Mouse (Mus musculus): ENCODE data around the gene Ube2s. TPM values are rescaled to one million over a fixed set of nuclear protein-coding genes. Genes with fewer than 3 reads are reported as not detected.

Ube2s gene
- total RNA-seq, 2 experiments from 2014 or later = 310 to 831 TPM

Other genes with a start within 250 kb of the Ube2s start
Only the 30 nearest of the 32 such genes appear.
- gene Ptprh, start 208.5 kb downstream of the Ube2s start, total RNA-seq (2015; ENCODE audit: low replicate concordance) = not detected in 2 replicates
- gene Ptprh, start 208.5 kb downstream of the Ube2s start, total RNA-seq (2017; ENCODE audit: low replicate concordance) = not detected in 2 replicates
- gene Tmem86b, start 181.2 kb downstream of the Ube2s start, total RNA-seq (2015; ENCODE audit: low replicate concordance) = 72.1 and 91.0 TPM in 2 replicates
- gene Tmem86b, start 181.2 kb downstream of the Ube2s start, total RNA-seq (2017; ENCODE audit: low replicate concordance) = 37.6 and 45.8 TPM in 2 replicates
- gene Ppp6r1, start 153.6 kb downstream of the Ube2s start, total RNA-seq (2015; ENCODE audit: low replicate concordance) = 62.0 and 84.3 TPM in 2 replicates
- 73.6 and 85.1 TPM in 2 replicates for gene Ppp6r1, start 153.6 kb downstream of the Ube2s start, total RNA-seq (2017; ENCODE audit: low replicate concordance)
- 4.0 and 32.3 TPM in 2 replicates for gene Hspbp1, start 127.5 kb downstream of the Ube2s start, total RNA-seq (2015; ENCODE audit: low replicate concordance)
- gene Hspbp1, start 127.5 kb downstream of the Ube2s start, total RNA-seq (2017; ENCODE audit: low replicate concordance) = 2.8 and 3.2 TPM in 2 replicates
- gene Brsk1, start 122.0 kb downstream of the Ube2s start, total RNA-seq (2015; ENCODE audit: low replicate concordance) = not detected in 2 replicates
- gene Brsk1, start 122.0 kb downstream of the Ube2s start, total RNA-seq (2017; ENCODE audit: low replicate concordance) = not detected in 2 replicates
- gene Tmem150b, start 87.3 kb downstream of the Ube2s start, total RNA-seq (2015; ENCODE audit: low replicate concordance) = 1.4 TPM in 1 of 2 replicates, not detected in the other
- gene Tmem150b, start 87.3 kb downstream of the Ube2s start, total RNA-seq (2017; ENCODE audit: low replicate concordance) = 0.68 TPM in 1 of 2 replicates, not detected in the other
- 24.9 and 33.1 TPM in 2 replicates for gene Kmt5c, start 72.5 kb downstream of the Ube2s start, total RNA-seq (2015; ENCODE audit: low replicate concordance)
- gene Kmt5c, start 72.5 kb downstream of the Ube2s start, total RNA-seq (2017; ENCODE audit: low replicate concordance) = 59.4 and 64.2 TPM in 2 replicates
- gene Cox6b2, start 59.5 kb downstream of the Ube2s start, total RNA-seq (2015; ENCODE audit: low replicate concordance) = 54.1 and 81.8 TPM in 2 replicates
- gene Cox6b2, start 59.5 kb downstream of the Ube2s start, total RNA-seq (2017; ENCODE audit: low replicate concordance) = 49.8 and 94.9 TPM in 2 replicates
- not detected in 2 replicates for gene Fam71e2, start 41.3 kb downstream of the Ube2s start, total RNA-seq (2015; ENCODE audit: low replicate concordance)
- not detected in 2 replicates for gene Fam71e2, start 41.3 kb downstream of the Ube2s start, total RNA-seq (2017; ENCODE audit: low replicate concordance)
- gene Il11, start 29.7 kb downstream of the Ube2s start, total RNA-seq (2015; ENCODE audit: low replicate concordance) = not detected in 2 replicates
- not detected in 2 replicates for gene Il11, start 29.7 kb downstream of the Ube2s start, total RNA-seq (2017; ENCODE audit: low replicate concordance)
- gene Tmem190, start 29.7 kb downstream of the Ube2s start, total RNA-seq (2015; ENCODE audit: low replicate concordance) = not detected in 2 replicates
- not detected in 2 replicates for gene Tmem190, start 29.7 kb downstream of the Ube2s start, total RNA-seq (2017; ENCODE audit: low replicate concordance)
- gene Tmem238, start 22.9 kb downstream of the Ube2s start, total RNA-seq (2015; ENCODE audit: low replicate concordance) = 2.9 TPM in 1 of 2 replicates, not detected in the other
- 0.90 and 0.98 TPM in 2 replicates for gene Tmem238, start 22.9 kb downstream of the Ube2s start, total RNA-seq (2017; ENCODE audit: low replicate concordance)
- 603 and 642 TPM in 2 replicates for gene Rpl28, start 19.7 kb downstream of the Ube2s start, total RNA-seq (2015; ENCODE audit: low replicate concordance)
- 83.6 and 269 TPM in 2 replicates for gene Rpl28, start 19.7 kb downstream of the Ube2s start, total RNA-seq (2017; ENCODE audit: low replicate concordance)
- not detected in 2 replicates for gene Shisa7, start 32.1 kb upstream of the Ube2s start, total RNA-seq (2015; ENCODE audit: low replicate concordance)
- gene Shisa7, start 32.1 kb upstream of the Ube2s start, total RNA-seq (2017; ENCODE audit: low replicate concordance) = not detected in 2 replicates
- gene Isoc2b, start 57.7 kb upstream of the Ube2s start, total RNA-seq (2015; ENCODE audit: low replicate concordance) = not detected in 2 replicates
- 1.5 TPM in 1 of 2 replicates, not detected in the other for gene Isoc2b, start 57.7 kb upstream of the Ube2s start, total RNA-seq (2017; ENCODE audit: low replicate concordance)
- 2.2 TPM in 1 of 2 replicates, not detected in the other for gene Isoc2a, start 64.6 kb upstream of the Ube2s start, total RNA-seq (2015; ENCODE audit: low replicate concordance)
- 0.26 and 1.8 TPM in 2 replicates for gene Isoc2a, start 64.6 kb upstream of the Ube2s start, total RNA-seq (2017; ENCODE audit: low replicate concordance)
- not detected in 2 replicates for gene Gm36210, start 93.9 kb upstream of the Ube2s start, total RNA-seq (2015; ENCODE audit: low replicate concordance)
- gene Gm36210, start 93.9 kb upstream of the Ube2s start, total RNA-seq (2017; ENCODE audit: low replicate concordance) = not detected in 2 replicates
- gene Zfp628, start 102.6 kb upstream of the Ube2s start, total RNA-seq (2015; ENCODE audit: low replicate concordance) = 7.1 and 8.6 TPM in 2 replicates
- gene Zfp628, start 102.6 kb upstream of the Ube2s start, total RNA-seq (2017; ENCODE audit: low replicate concordance) = 4.6 and 11.6 TPM in 2 replicates
- gene Nat14, start 109.4 kb upstream of the Ube2s start, total RNA-seq (2015; ENCODE audit: low replicate concordance) = 2.9 TPM in 1 of 2 replicates, not detected in the other
- gene Nat14, start 109.4 kb upstream of the Ube2s start, total RNA-seq (2017; ENCODE audit: low replicate concordance) = 0.64 and 4.4 TPM in 2 replicates
- not detected in 2 replicates for gene Ssc5d, start 113.2 kb upstream of the Ube2s start, total RNA-seq (2015; ENCODE audit: low replicate concordance)
- gene Ssc5d, start 113.2 kb upstream of the Ube2s start, total RNA-seq (2017; ENCODE audit: low replicate concordance) = not detected in 2 replicates
- not detected in 2 replicates for gene Sbk2, start 151.8 kb upstream of the Ube2s start, total RNA-seq (2015; ENCODE audit: low replicate concordance)
- not detected in 2 replicates for gene Sbk2, start 151.8 kb upstream of the Ube2s start, total RNA-seq (2017; ENCODE audit: low replicate concordance)
- not detected in 2 replicates for gene Sbk3, start 158.6 kb upstream of the Ube2s start, total RNA-seq (2015; ENCODE audit: low replicate concordance)
- not detected in 2 replicates for gene Sbk3, start 158.6 kb upstream of the Ube2s start, total RNA-seq (2017; ENCODE audit: low replicate concordance)
- gene Zfp579, start 183.6 kb upstream of the Ube2s start, total RNA-seq (2015; ENCODE audit: low replicate concordance) = 9.2 TPM in 1 of 2 replicates, not detected in the other
- 1.8 TPM in 1 of 2 replicates, not detected in the other for gene Zfp579, start 183.6 kb upstream of the Ube2s start, total RNA-seq (2017; ENCODE audit: low replicate concordance)
- 4.7 and 16.3 TPM in 2 replicates for gene Zfp524, start 201.8 kb upstream of the Ube2s start, total RNA-seq (2015; ENCODE audit: low replicate concordance)
- 0.64 and 3.2 TPM in 2 replicates for gene Zfp524, start 201.8 kb upstream of the Ube2s start, total RNA-seq (2017; ENCODE audit: low replicate concordance)
- gene Fiz1, start 202.1 kb upstream of the Ube2s start, total RNA-seq (2015; ENCODE audit: low replicate concordance) = 11.9 and 14.7 TPM in 2 replicates
- 5.6 and 9.1 TPM in 2 replicates for gene Fiz1, start 202.1 kb upstream of the Ube2s start, total RNA-seq (2017; ENCODE audit: low replicate concordance)
- gene Gm44973, start 202.9 kb upstream of the Ube2s start, total RNA-seq (2015; ENCODE audit: low replicate concordance) = 5.0 TPM in 1 of 2 replicates, not detected in the other
- gene Gm44973, start 202.9 kb upstream of the Ube2s start, total RNA-seq (2017; ENCODE audit: low replicate concordance) = 1.4 TPM in 1 of 2 replicates, not detected in the other
- 9.0 and 9.2 TPM in 2 replicates for gene Zfp865, start 207.8 kb upstream of the Ube2s start, total RNA-seq (2015; ENCODE audit: low replicate concordance)
- 6.3 and 7.6 TPM in 2 replicates for gene Zfp865, start 207.8 kb upstream of the Ube2s start, total RNA-seq (2017; ENCODE audit: low replicate concordance)
- gene Ccdc106, start 208.0 kb upstream of the Ube2s start, total RNA-seq (2015; ENCODE audit: low replicate concordance) = not detected in 2 replicates
- gene Ccdc106, start 208.0 kb upstream of the Ube2s start, total RNA-seq (2017; ENCODE audit: low replicate concordance) = not detected in 2 replicates
- not detected in 2 replicates for gene 4632433K11Rik, start 221.5 kb upstream of the Ube2s start, total RNA-seq (2015; ENCODE audit: low replicate concordance)
- gene 4632433K11Rik, start 221.5 kb upstream of the Ube2s start, total RNA-seq (2017; ENCODE audit: low replicate concordance) = not detected in 2 replicates
- gene Zfp784, start 225.9 kb upstream of the Ube2s start, total RNA-seq (2015; ENCODE audit: low replicate concordance) = 0.42 and 1.8 TPM in 2 replicates
- gene Zfp784, start 225.9 kb upstream of the Ube2s start, total RNA-seq (2017; ENCODE audit: low replicate concordance) = 0.90 TPM in 1 of 2 replicates, not detected in the other